Mouse (Mus musculus): ENCODE measurements at regions not wholly inside any gene's neighbourhood (a gene's known extent, or its start where the extent isn't known, plus 50 kb on each side); places are given as distances from the start of the nearest gene placed in this dataset.

DNA sequence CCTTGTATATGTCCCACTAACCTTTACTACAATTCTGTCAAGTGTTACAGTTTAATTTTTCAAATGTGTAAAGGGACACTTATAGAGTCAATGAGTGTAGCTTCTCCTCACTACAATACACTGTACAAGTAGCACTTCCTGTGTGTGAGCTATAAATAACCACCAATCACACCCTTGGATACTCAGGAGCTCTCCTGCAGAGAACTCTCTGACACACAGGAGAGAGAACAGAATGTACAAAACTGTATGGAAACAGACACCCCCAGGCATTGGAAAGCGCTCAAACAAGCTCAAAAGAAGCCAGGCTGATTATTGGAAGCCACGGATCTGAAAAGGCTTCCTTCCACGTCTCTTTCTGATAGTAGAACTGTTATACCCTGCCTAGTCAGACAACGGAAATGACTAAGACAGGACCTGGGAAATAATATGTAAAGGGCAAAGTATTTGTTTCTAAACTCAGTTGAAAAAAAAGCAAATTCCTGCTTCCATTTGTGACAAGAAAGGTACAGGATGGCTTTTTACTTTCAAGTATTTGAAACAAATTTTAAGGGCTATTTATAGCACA, 122.9 kb upstream of the Arhgap18 start:
- no peak overlapping the region for H3K27ac ChIP-seq

GRCm38 (mm10) chr10:26632266-26632665, 121.0 kb upstream of the Arhgap18 start:
- DNase-seq (ENCODE audit: extremely low spot score, low spot score): no peak

More for the DNA sequence above, 122.9 kb upstream of the Arhgap18 start:
- H3K9me3 ChIP-seq: no peaks in the 10 kb centered on the region
- WGBS: 81% methylated on average over 4 of the region's 4 CpGs
- no peaks in the 10 kb centered on the region for H3K36me3 ChIP-seq (replicated peaks)
- no peak overlapping the region for H3K4me3 ChIP-seq
- no peaks in the 10 kb centered on the region for H3K27me3 ChIP-seq (ENCODE audit: poor library complexity, severe bottlenecking)
- H3K4me1 ChIP-seq: no peaks in the 10 kb centered on the region
- DNase-seq (ENCODE audit: extremely low spot score, low spot score): no peak

DNA sequence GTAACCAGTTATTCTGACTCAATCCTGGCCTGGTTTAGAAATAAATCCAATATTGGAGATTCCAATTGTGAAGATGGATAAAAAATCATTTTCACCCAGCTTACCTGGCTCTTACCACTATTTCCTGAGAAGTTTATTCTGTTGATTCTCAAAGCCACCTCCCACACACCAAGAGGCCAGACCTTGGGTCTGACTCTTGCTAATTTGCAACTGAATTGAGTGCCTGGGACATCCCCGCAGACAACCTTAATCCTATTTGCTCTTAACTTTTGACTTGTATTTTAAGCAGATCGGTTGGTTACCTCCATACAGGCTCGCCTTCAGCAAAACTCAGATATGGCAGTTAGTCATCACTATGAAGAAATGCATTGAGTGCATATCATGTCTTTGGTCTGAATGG, 115.8 kb upstream of the Arhgap18 start:
- no peaks in the 10 kb centered on the region for H3K27me3 ChIP-seq (ENCODE audit: poor library complexity, severe bottlenecking)
- H3K4me1 ChIP-seq: no peaks in the 10 kb centered on the region
- 35% methylated on average over 3 of the region's 3 CpGs for WGBS
- DNase-seq (ENCODE audit: extremely low spot score, low spot score): no peak
- H3K27ac ChIP-seq: no peak overlapping the region
- no peaks in the 10 kb centered on the region for H3K36me3 ChIP-seq (replicated peaks)
- H3K9me3 ChIP-seq: no peaks in the 10 kb centered on the region
- H3K4me3 ChIP-seq: no peak overlapping the region

More at GRCm38 (mm10) chr10:26632266-26632665, 121.0 kb upstream of the Arhgap18 start:
- WGBS: 87% methylated on average over 5 of the region's 5 CpGs
- Histone ChIP-seq H3K9me3 (no peaks in the 10 kb centered on the region), H3K4me1 (no peaks in the 10 kb centered on the region), H3K27me3 (ENCODE audit: poor library complexity, severe bottlenecking) (no peaks in the 10 kb centered on the region), H3K27ac (no peak overlapping the region), H3K36me3 (replicated peaks) (no peaks in the 10 kb centered on the region), H3K4me3 (no peak overlapping the region)

- WGBS: 54% methylated on average over 4 of the region's 4 CpGs
- no peaks in the 10 kb centered on the region for H3K27me3 ChIP-seq (ENCODE audit: poor library complexity, severe bottlenecking)
- no peaks in the 10 kb centered on the region for H3K9me3 ChIP-seq
- H3K4me3 ChIP-seq: no peak overlapping the region
- no peak for DNase-seq (ENCODE audit: extremely low spot score, low spot score)
- H3K4me1 ChIP-seq: no peaks in the 10 kb centered on the region
- no peak overlapping the region for H3K27ac ChIP-seq
- H3K36me3 ChIP-seq (replicated peaks): no peaks in the 10 kb centered on the region
These were observed 115.2 kb upstream of the Arhgap18 start for GRCm38 (mm10) chr10:26638056-26638455.

DNA sequence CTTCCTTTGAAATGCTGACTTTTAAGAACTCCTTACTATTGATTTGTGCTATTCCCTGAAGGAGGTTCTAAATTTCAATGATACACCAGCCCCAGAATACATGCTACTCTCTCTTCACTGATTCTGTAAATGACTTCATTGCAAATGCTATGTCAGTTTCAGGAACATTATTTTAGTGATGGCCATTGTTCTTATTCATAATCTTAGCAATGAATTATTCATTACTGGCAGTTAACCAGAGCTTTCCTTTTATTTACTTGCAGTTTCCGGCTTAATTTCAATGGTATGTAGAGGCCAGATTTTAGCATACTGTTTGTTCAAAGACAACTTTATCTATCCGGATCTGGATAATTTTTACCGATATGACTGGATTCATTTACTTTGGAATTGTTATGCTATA, 114.1 kb upstream of the Arhgap18 start:
- no peak overlapping the region for H3K4me3 ChIP-seq
- 94% methylated on average over 3 of the region's 3 CpGs for WGBS

DNA sequence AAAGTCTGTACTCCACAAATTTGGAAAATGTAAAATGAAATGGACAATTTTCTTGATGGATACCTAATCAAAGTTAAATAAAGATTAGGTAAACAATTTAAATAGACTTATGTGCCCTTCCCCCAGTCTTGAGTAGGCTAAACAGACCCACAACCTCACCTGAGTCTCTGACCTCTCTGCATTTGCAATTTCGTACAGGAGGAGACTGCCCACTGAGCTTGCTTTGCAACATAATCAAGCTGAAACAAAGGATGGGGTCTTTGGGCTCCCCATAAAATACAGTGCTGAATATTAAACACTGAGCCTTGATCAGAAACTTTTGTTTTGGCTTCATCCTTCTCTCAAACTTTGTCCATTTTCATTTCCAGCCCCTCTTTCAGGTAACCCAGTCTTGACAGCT, 100.1 kb upstream of the Arhgap18 start:
- Histone ChIP-seq H3K4me3 (no peak overlapping the region), H3K27me3 (ENCODE audit: poor library complexity, severe bottlenecking) (no peaks in the 10 kb centered on the region), H3K9me3 (0 out of 2 replicates have a peak, but pooled peaks cover 3% of the 10 kb centered on the region), H3K27ac (no peak overlapping the region), H3K4me1 (no peaks in the 10 kb centered on the region), H3K36me3 (replicated peaks) (no peaks in the 10 kb centered on the region)
- no peak for DNase-seq (ENCODE audit: extremely low spot score, low spot score)
- WGBS: 69% methylated on average over 1 of the region's 1 CpGs

More for the DNA sequence above, 114.1 kb upstream of the Arhgap18 start:
- H3K27me3 ChIP-seq (ENCODE audit: poor library complexity, severe bottlenecking): no peaks in the 10 kb centered on the region
- H3K36me3 ChIP-seq (replicated peaks): no peaks in the 10 kb centered on the region
- no peak overlapping the region for H3K27ac ChIP-seq
- H3K4me1 ChIP-seq: no peaks in the 10 kb centered on the region
- no peak for DNase-seq (ENCODE audit: extremely low spot score, low spot score)
- H3K9me3 ChIP-seq: no peaks in the 10 kb centered on the region

DNA sequence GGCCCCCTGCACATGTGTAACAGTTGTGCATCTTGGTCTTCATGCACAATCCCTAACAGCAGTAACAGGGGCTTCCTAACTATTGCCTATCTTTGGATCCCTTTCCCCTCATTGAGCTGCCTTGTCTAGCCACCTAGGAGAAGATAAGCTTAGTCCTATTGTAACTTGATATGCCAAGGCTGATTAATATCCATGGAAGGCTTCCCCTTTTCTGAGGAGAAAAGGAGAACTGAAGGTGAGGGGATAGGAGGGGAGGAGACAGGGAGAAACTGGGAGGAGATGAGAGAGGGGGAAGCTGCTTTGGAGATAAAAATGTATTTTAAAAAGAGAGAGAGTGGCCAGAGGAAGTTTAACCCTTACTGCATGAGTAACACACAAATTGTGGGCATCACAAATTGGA, 89.0 kb upstream of the Arhgap18 start:
- Histone ChIP-seq H3K9me3 (no peaks in the 10 kb centered on the region), H3K36me3 (replicated peaks) (no peaks in the 10 kb centered on the region), H3K4me1 (no peaks in the 10 kb centered on the region), H3K4me3 (no peak overlapping the region), H3K27ac (no peak overlapping the region), H3K27me3 (ENCODE audit: poor library complexity, severe bottlenecking) (no peaks in the 10 kb centered on the region)
- no peak for DNase-seq (ENCODE audit: extremely low spot score, low spot score)

DNA sequence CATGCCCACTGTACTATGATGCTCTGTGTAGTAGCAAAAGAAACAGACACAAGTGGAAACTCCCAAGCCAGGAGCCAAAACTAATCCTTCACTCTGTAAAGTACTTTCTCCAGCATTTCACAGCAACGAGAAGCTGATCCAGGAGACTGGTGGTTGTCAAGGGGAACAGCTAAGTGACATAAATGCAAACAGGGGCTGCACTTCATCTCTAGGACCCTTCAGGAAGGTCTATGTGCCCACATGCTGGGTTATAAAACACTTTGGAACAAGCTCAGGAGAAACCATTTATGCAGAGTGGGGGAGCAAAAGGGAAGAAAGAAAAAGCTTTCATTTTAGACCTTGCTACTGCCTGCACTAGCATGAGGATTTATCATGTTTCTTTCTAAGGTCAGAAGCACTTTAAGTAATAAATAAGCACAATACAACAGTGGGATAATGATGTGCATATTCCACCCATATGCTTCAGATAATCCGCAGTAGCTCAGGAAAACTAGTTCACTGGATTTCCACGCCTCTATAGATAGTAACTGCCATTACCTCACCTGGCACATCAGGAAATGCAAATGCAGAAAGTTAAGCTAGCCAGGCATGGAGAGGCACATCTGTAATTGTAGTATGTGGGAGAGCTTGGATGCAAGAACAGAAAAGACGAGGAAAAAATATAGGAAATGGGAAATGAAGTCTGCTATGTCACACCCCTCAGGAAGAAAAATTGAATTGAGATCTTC, 73.6 kb upstream of the Arhgap18 start:
- Histone ChIP-seq H3K27ac (no peak overlapping the region), H3K9me3 (no peaks in the 10 kb centered on the region), H3K27me3 (ENCODE audit: poor library complexity, severe bottlenecking) (no peaks in the 10 kb centered on the region), H3K4me1 (peaks cover 8% of the 10 kb centered on the region), H3K36me3 (replicated peaks) (no peaks in the 10 kb centered on the region), H3K4me3 (no peak overlapping the region)
- 69% methylated on average over 4 of the region's 4 CpGs for WGBS
- no peak for DNase-seq (ENCODE audit: extremely low spot score, low spot score)

GRCm38 (mm10) chr10:26694761-26695160, 58.5 kb upstream of the Arhgap18 start:
- 69% methylated on average over 2 of the region's 2 CpGs for WGBS
- Histone ChIP-seq H3K27me3 (ENCODE audit: poor library complexity, severe bottlenecking) (peaks cover 22% of the 10 kb centered on the region), H3K4me3 (peak overlapping the region; percentile 56; the same call in 1 of the 2 replicates), H3K36me3 (replicated peaks) (no peaks in the 10 kb centered on the region), H3K4me1 (peaks cover 7% of the 10 kb centered on the region), H3K9me3 (no peaks in the 10 kb centered on the region), H3K27ac (no peak overlapping the region)
- DNase-seq (ENCODE audit: extremely low spot score, low spot score): no peak

GRCm38 (mm10) chr10:26695212-26695933, 57.8 kb upstream of the Arhgap18 start:
- Histone ChIP-seq H3K36me3 (replicated peaks) (no peaks in the 10 kb centered on the region), H3K27me3 (ENCODE audit: poor library complexity, severe bottlenecking) (peaks cover 22% of the 10 kb centered on the region), H3K4me1 (peaks cover 7% of the 10 kb centered on the region), H3K4me3 (peak overlapping the region; percentile 56), H3K27ac (peak overlapping the region; percentile 58; the same call in 1 of the 2 replicates), H3K9me3 (no peaks in the 10 kb centered on the region)
- peak; percentile 40 for DNase-seq (ENCODE audit: extremely low spot score, low spot score)
- WGBS: 4% methylated on average over 25 of the region's 25 CpGs
